Mouse (Mus musculus): ENCODE measurements around the gene Fndc3b. TPM values are rescaled to one million over a fixed set of nuclear protein-coding genes. Genes with fewer than 3 reads are reported as not detected.
"Not testable (repeated sequence)": the region's sequence is repeated elsewhere in the genome, so short reads cannot be mapped to it uniquely, and the experiment has no call there.

Fndc3b gene
- polyA plus RNA-seq, 1 experiment from 2014 or later: 14.9 TPM

DNA sequence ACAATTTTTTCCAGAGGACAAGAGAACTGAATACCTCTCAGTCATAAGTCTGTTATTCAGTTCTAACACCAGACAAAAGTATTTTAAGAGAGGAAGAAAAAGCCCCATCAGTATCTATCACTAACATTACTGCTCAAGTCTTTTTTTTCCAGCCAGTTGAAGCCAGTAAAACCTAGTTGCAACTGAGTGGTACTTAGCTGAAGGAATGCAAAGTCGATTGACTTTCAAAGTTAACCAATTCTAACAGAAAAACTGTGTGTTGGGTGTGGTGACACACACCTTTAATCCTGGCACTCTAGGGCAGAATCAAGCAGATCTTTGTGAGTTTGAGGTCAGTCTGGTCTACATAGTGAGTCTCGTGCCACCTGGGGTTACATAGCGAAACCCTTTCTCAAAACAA lies 304.7 kb downstream of the Fndc3b start:
- no peak overlapping the region for H3K9ac ChIP-seq (replicated peaks)
- DNase-seq (no peak), ATAC-seq (no peak)
- WGBS (ENCODE audit: insufficient replicate concordance): 75% methylated on average over 3 of the region's 3 CpGs
- no peaks in the 10 kb centered on the region for H3K9me3 ChIP-seq (ENCODE audit: low read length)
- no peak overlapping the region for H3K4me3 ChIP-seq (ENCODE audit: low read depth, low read length)
- TF ChIP-seq CTCF (IDR thresholded peaks at IDR 0.05; ENCODE audit: low read depth) (no peak), EP300 (IDR thresholded peaks at IDR 0.05; ENCODE audit: low read depth) (no peak)
- no peaks in the 10 kb centered on the region for H3K4me1 ChIP-seq (ENCODE audit: insufficient read depth)
- no peaks in the 10 kb centered on the region for H3K36me3 ChIP-seq (replicated peaks; ENCODE audit: insufficient read depth, low read length)
- H3K27me3 ChIP-seq (ENCODE audit: insufficient read depth, low read length): no peaks in the 10 kb centered on the region
- H3K4me2 ChIP-seq (ENCODE audit: low read depth, low read length): no peak overlapping the region
- no peak overlapping the region for H3K27ac ChIP-seq (ENCODE audit: low read depth)

DNA sequence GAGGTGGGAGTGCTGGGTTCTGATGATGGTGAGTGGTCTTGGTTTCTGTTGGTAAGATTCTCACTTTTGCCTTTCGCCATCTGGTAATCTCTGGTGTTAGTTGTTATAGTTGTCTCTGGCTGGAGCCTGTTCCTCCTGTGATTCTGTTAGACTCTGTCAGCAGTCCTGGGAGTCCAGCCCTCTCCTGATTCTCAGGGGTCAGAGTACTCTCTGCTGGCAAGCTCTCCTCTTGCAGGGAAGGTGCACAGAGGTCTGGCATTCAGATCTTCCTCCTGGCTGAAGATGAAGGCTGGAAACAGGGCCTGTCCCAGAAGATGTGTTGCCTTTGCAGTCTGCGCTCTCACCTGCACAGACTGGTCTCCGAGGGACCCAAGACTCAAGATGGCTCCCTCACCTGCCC lies 310.1 kb downstream of the Fndc3b start:
- not testable (repeated sequence) for ATAC-seq; DNase-seq; H3K27ac ChIP-seq (ENCODE audit: low read depth); H3K4me2 ChIP-seq (ENCODE audit: low read depth, low read length); H3K9me3 ChIP-seq (ENCODE audit: low read length); H3K27me3 ChIP-seq (ENCODE audit: insufficient read depth, low read length); H3K36me3 ChIP-seq (replicated peaks; ENCODE audit: insufficient read depth, low read length); H3K4me3 ChIP-seq (ENCODE audit: low read depth, low read length); H3K4me1 ChIP-seq (ENCODE audit: insufficient read depth); H3K9ac ChIP-seq (replicated peaks)
- 83% methylated on average over 3 of the region's 3 CpGs for WGBS (ENCODE audit: insufficient replicate concordance)

DNA sequence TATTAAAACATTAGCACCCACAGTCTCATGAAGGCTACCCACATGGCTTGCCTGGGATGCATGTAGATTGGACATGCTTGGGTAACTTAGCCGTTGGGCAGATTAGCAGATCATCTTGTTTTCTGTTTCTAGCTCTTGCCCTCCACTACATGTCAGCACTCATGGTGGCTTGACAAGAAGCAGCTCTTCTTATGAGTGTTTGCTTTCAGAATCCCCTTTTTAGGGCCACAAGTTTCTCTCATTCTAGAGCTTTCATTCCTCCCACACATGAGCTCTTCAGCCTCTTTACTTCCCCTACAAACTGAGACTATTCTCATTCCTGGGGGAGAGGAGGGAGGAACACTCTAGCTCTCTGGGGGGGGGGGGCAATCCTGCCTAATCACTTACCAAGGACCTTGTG lies 321.2 kb downstream of the Fndc3b start:
- Histone ChIP-seq H3K27me3 (ENCODE audit: insufficient read depth, low read length) (no peaks in the 10 kb centered on the region), H3K4me2 (ENCODE audit: low read depth, low read length) (no peak overlapping the region), H3K4me3 (ENCODE audit: low read depth, low read length) (no peak overlapping the region), H3K9ac (replicated peaks) (no peak overlapping the region), H3K36me3 (replicated peaks; ENCODE audit: insufficient read depth, low read length) (no peaks in the 10 kb centered on the region), H3K27ac (ENCODE audit: low read depth) (no peak overlapping the region), H3K9me3 (ENCODE audit: low read length) (no peaks in the 10 kb centered on the region), H3K4me1 (ENCODE audit: insufficient read depth) (no peaks in the 10 kb centered on the region)
- DNase-seq (no peak), ATAC-seq (no peak)
- TF ChIP-seq CTCF (IDR thresholded peaks at IDR 0.05; ENCODE audit: low read depth) (no peak), EP300 (IDR thresholded peaks at IDR 0.05; ENCODE audit: low read depth) (no peak)
- WGBS (ENCODE audit: insufficient replicate concordance): 64% methylated on average over 1 of the region's 1 CpGs

DNA sequence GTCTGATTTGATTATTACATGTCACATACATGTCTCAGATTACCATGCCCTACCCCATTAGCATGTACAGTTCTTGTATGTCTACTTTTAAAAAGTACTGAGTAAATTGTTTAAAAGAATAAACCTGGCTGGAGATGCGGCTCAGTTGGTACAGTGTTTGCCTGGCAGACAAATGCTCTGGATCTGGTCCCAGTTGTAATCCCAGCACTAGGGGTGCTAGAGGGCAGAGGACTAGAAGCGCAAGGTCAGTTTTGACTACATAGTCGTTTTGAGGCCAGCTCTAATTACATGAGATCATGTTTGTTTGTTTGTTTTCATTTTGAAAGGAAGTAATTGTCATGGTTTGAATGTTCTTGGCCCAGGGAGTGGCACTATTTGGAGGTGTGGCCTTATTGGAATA lies 326.3 kb downstream of the Fndc3b start:
- H3K27ac ChIP-seq (ENCODE audit: low read depth): no peak overlapping the region
- 56% methylated on average over 3 of the region's 3 CpGs for WGBS (ENCODE audit: insufficient replicate concordance)
- ATAC-seq (no peak), DNase-seq (no peak)
- H3K36me3 ChIP-seq (replicated peaks; ENCODE audit: insufficient read depth, low read length): no peaks in the 10 kb centered on the region
- no peak overlapping the region for H3K9ac ChIP-seq (replicated peaks)
- H3K4me1 ChIP-seq (ENCODE audit: insufficient read depth): no peaks in the 10 kb centered on the region
- TF ChIP-seq EP300 (IDR thresholded peaks at IDR 0.05; ENCODE audit: low read depth): no peak
- H3K4me2 ChIP-seq (ENCODE audit: low read depth, low read length): no peak overlapping the region
- no peaks in the 10 kb centered on the region for H3K9me3 ChIP-seq (ENCODE audit: low read length)
- H3K4me3 ChIP-seq (ENCODE audit: low read depth, low read length): no peak overlapping the region
- no peaks in the 10 kb centered on the region for H3K27me3 ChIP-seq (ENCODE audit: insufficient read depth, low read length)

DNA sequence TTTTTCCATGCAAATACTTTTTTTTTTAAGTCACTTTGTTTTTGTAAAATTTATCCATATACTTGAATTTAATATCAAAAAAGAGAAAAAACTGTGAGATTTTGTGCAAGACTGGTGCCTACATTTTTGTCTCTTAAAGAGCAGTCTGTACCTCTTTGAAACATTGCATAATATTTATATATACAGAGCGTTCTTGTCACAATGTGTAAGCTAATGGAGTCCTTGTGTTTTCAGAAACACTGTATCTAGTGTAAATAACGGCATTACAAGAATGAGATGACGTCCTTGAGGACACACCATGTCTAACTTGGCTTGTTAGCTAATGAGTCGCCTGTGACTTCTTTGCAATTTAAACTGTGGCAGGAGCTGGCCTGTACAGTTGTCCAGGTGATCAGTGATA lies 333.2 kb downstream of the Fndc3b start:
- TF ChIP-seq EP300 (IDR thresholded peaks at IDR 0.05; ENCODE audit: low read depth): no peak
- no peak for TF ChIP-seq CTCF (IDR thresholded peaks at IDR 0.05; ENCODE audit: low read depth)
- DNase-seq: no peak
- Histone ChIP-seq H3K36me3 (replicated peaks; ENCODE audit: insufficient read depth, low read length) (no peaks in the 10 kb centered on the region), H3K4me1 (ENCODE audit: insufficient read depth) (no peaks in the 10 kb centered on the region), H3K9ac (replicated peaks) (no peak overlapping the region), H3K4me3 (ENCODE audit: low read depth, low read length) (no peak overlapping the region), H3K27ac (ENCODE audit: low read depth) (no peak overlapping the region), H3K4me2 (ENCODE audit: low read depth, low read length) (no peak overlapping the region), H3K9me3 (ENCODE audit: low read length) (no peaks in the 10 kb centered on the region), H3K27me3 (ENCODE audit: insufficient read depth, low read length) (peaks cover 2% of the 10 kb centered on the region; the same call in 1 of the 2 replicates)
- ATAC-seq: no peak
- WGBS (ENCODE audit: insufficient replicate concordance): 62% methylated on average over 4 of the region's 4 CpGs

DNA sequence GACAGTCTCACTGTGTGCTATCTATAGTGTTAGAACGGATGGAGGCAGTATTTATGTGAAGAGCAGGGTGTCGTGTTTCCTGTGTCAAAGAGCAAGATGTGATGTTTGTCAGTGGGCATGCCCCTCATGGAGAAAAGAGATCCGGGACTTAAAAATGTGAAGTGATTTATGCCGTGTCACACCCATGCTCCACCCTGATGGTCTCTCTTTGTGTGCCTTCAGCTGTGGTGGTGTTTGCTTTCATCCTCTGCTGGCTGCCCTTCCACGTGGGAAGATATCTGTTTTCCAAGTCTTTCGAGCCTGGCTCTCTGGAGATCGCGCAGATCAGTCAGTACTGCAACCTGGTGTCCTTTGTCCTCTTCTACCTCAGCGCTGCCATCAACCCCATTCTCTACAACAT lies 336.7 kb downstream of the Fndc3b start:
- Histone ChIP-seq H3K36me3 (replicated peaks; ENCODE audit: insufficient read depth, low read length) (no peaks in the 10 kb centered on the region), H3K4me1 (ENCODE audit: insufficient read depth) (no peaks in the 10 kb centered on the region), H3K9me3 (ENCODE audit: low read length) (no peaks in the 10 kb centered on the region), H3K4me3 (ENCODE audit: low read depth, low read length) (no peak overlapping the region), H3K9ac (replicated peaks) (no peak overlapping the region), H3K27ac (ENCODE audit: low read depth) (no peak overlapping the region), H3K27me3 (ENCODE audit: insufficient read depth, low read length) (peaks cover 33% of the 10 kb centered on the region), H3K4me2 (ENCODE audit: low read depth, low read length) (no peak overlapping the region)
- 54% methylated on average over 9 of the region's 9 CpGs for WGBS (ENCODE audit: insufficient replicate concordance)
- DNase-seq: no peak
- TF ChIP-seq CTCF (IDR thresholded peaks at IDR 0.05; ENCODE audit: low read depth): no peak
- TF ChIP-seq EP300 (IDR thresholded peaks at IDR 0.05; ENCODE audit: low read depth): no peak
- no peak for ATAC-seq

Data from liver, postnatal 0 days (tissue).